Mouse (Mus musculus): ENCODE data around the gene Rps6ka3. TPM values are rescaled to one million over a fixed set of nuclear protein-coding genes. Genes with fewer than 3 reads are reported as not detected.

The Rps6ka3 gene
- polyA plus RNA-seq, 1 experiment: 7.3 TPM

- H3K36me3 ChIP-seq (ENCODE audit: control insufficient read depth, insufficient read depth): peaks cover 17% of the 10 kb centered on the region
- no peaks in the 10 kb centered on the region for H3K79me3 ChIP-seq (ENCODE audit: low read depth)
- no peaks in the 10 kb centered on the region for H3K79me2 ChIP-seq (ENCODE audit: control insufficient read depth, insufficient read depth)
- TF ChIP-seq MYOD1 (IDR thresholded peaks at IDR 0.05; ENCODE audit: control insufficient read depth, insufficient read length, low read depth): no peak
- TF ChIP-seq FOSL1 (IDR thresholded peaks at IDR 0.05; ENCODE audit: insufficient read depth, low read length, poor library complexity, severe bottlenecking): no peak
- no peak for TF ChIP-seq MAX (IDR thresholded peaks at IDR 0.05)
- TF ChIP-seq CEBPB (IDR thresholded peaks at IDR 0.05; ENCODE audit: low read depth): no peak
- no peak for TF ChIP-seq MYOG (IDR thresholded peaks at IDR 0.05; ENCODE audit: control insufficient read depth, extremely low read depth, insufficient read length)
- no peak for TF ChIP-seq CTCF (IDR thresholded peaks at IDR 0.05; ENCODE audit: control insufficient read depth, insufficient read depth, insufficient read length)
- TF ChIP-seq USF1 (IDR thresholded peaks at IDR 0.05; ENCODE audit: low read depth): no peak
- H3K27me3 ChIP-seq (ENCODE audit: control insufficient read depth, insufficient read depth, insufficient read length): no peaks in the 10 kb centered on the region
- H3ac ChIP-seq (ENCODE audit: control insufficient read depth, insufficient read length, low read depth): no peak overlapping the region
- H3K4me3 ChIP-seq (ENCODE audit: insufficient read depth, poor library complexity, severe bottlenecking): no peak overlapping the region
Measured at GRCm38 (mm10) chrX:159390347-159390962, 180.3 kb downstream of the Rps6ka3 start.

GRCm38 (mm10) chrX:159391239-159391638 lies 181.1 kb downstream of the Rps6ka3 start:
- Histone ChIP-seq H3K79me3 (ENCODE audit: low read depth) (no peaks in the 10 kb centered on the region), H3K79me2 (ENCODE audit: control insufficient read depth, insufficient read depth) (no peaks in the 10 kb centered on the region), H3K27me3 (ENCODE audit: control insufficient read depth, insufficient read depth, insufficient read length) (no peaks in the 10 kb centered on the region), H3K4me3 (ENCODE audit: insufficient read depth, poor library complexity, severe bottlenecking) (no peak overlapping the region), H3ac (ENCODE audit: control insufficient read depth, insufficient read length, low read depth) (no peak overlapping the region), H3K36me3 (ENCODE audit: control insufficient read depth, insufficient read depth) (peaks cover 11% of the 10 kb centered on the region)
- TF ChIP-seq FOSL1 (IDR thresholded peaks at IDR 0.05; ENCODE audit: insufficient read depth, low read length, poor library complexity, severe bottlenecking) (no peak), USF1 (IDR thresholded peaks at IDR 0.05; ENCODE audit: low read depth) (no peak), MAX (IDR thresholded peaks at IDR 0.05) (no peak), MYOG (IDR thresholded peaks at IDR 0.05; ENCODE audit: control insufficient read depth, extremely low read depth, insufficient read length) (no peak), CEBPB (IDR thresholded peaks at IDR 0.05; ENCODE audit: low read depth) (no peak), CTCF (IDR thresholded peaks at IDR 0.05; ENCODE audit: control insufficient read depth, insufficient read depth, insufficient read length) (no peak), MYOD1 (IDR thresholded peaks at IDR 0.05; ENCODE audit: control insufficient read depth, insufficient read length, low read depth) (no peak)

- Histone ChIP-seq H3K79me2 (ENCODE audit: control insufficient read depth, insufficient read depth) (no peaks in the 10 kb centered on the region), H3ac (ENCODE audit: control insufficient read depth, insufficient read length, low read depth) (no peak overlapping the region), H3K36me3 (ENCODE audit: control insufficient read depth, insufficient read depth) (no peaks in the 10 kb centered on the region), H3K4me3 (ENCODE audit: insufficient read depth, poor library complexity, severe bottlenecking) (no peak overlapping the region), H3K79me3 (ENCODE audit: low read depth) (no peaks in the 10 kb centered on the region), H3K27me3 (ENCODE audit: control insufficient read depth, insufficient read depth, insufficient read length) (peaks cover 2% of the 10 kb centered on the region)
- TF ChIP-seq CEBPB (IDR thresholded peaks at IDR 0.05; ENCODE audit: low read depth): no peak
- no peak for TF ChIP-seq USF1 (IDR thresholded peaks at IDR 0.05; ENCODE audit: low read depth)
- no peak for TF ChIP-seq MYOG (IDR thresholded peaks at IDR 0.05; ENCODE audit: control insufficient read depth, extremely low read depth, insufficient read length)
- TF ChIP-seq FOSL1 (IDR thresholded peaks at IDR 0.05; ENCODE audit: insufficient read depth, low read length, poor library complexity, severe bottlenecking): no peak
- TF ChIP-seq MAX (IDR thresholded peaks at IDR 0.05): no peak
- no peak for TF ChIP-seq CTCF (IDR thresholded peaks at IDR 0.05; ENCODE audit: control insufficient read depth, insufficient read depth, insufficient read length)
Measured at GRCm38 (mm10) chrX:159409253-159409652, 199.1 kb downstream of the Rps6ka3 start.

GRCm38 (mm10) chrX:159414130-159414828 lies 204.2 kb downstream of the Rps6ka3 start, which contains the start of gene Map7d2:
Map7d2 (plus strand) TSS chrX:159414572.
- Histone ChIP-seq H3K4me3 (ENCODE audit: insufficient read depth, poor library complexity, severe bottlenecking) (no peak within 1 kb of the TSS), H3K36me3 (ENCODE audit: control insufficient read depth, insufficient read depth) (no peaks in the 10 kb centered on the region), H3K79me3 (ENCODE audit: low read depth) (no peaks in the 10 kb centered on the region), H3K79me2 (ENCODE audit: control insufficient read depth, insufficient read depth) (no peaks in the 10 kb centered on the region), H3K27me3 (ENCODE audit: control insufficient read depth, insufficient read depth, insufficient read length) (peaks cover 16% of the 10 kb centered on the region), H3ac (ENCODE audit: control insufficient read depth, insufficient read length, low read depth) (no peak within 1 kb of the TSS)
- TF ChIP-seq MYOD1 (IDR thresholded peaks at IDR 0.05; ENCODE audit: control insufficient read depth, insufficient read length, low read depth) (no peak), MAX (IDR thresholded peaks at IDR 0.05) (no peak), USF1 (IDR thresholded peaks at IDR 0.05; ENCODE audit: low read depth) (no peak), FOSL1 (IDR thresholded peaks at IDR 0.05; ENCODE audit: insufficient read depth, low read length, poor library complexity, severe bottlenecking) (no peak), CTCF (IDR thresholded peaks at IDR 0.05; ENCODE audit: control insufficient read depth, insufficient read depth, insufficient read length) (no peak), MYOG (IDR thresholded peaks at IDR 0.05; ENCODE audit: control insufficient read depth, extremely low read depth, insufficient read length) (no peak), CEBPB (IDR thresholded peaks at IDR 0.05; ENCODE audit: low read depth) (no peak)

- Histone ChIP-seq H3K27me3 (ENCODE audit: control insufficient read depth, insufficient read depth, insufficient read length) (peaks cover 16% of the 10 kb centered on the region), H3K36me3 (ENCODE audit: control insufficient read depth, insufficient read depth) (no peaks in the 10 kb centered on the region), H3K79me2 (ENCODE audit: control insufficient read depth, insufficient read depth) (no peaks in the 10 kb centered on the region), H3K79me3 (ENCODE audit: low read depth) (no peaks in the 10 kb centered on the region), H3ac (ENCODE audit: control insufficient read depth, insufficient read length, low read depth) (no peak overlapping the region), H3K4me3 (ENCODE audit: insufficient read depth, poor library complexity, severe bottlenecking) (no peak overlapping the region)
- no peak for TF ChIP-seq MAX (IDR thresholded peaks at IDR 0.05)
Measured at GRCm38 (mm10) chrX:159414829-159415673, 204.9 kb downstream of the Rps6ka3 start.

Other genes starting within 250 kb of the Rps6ka3 start
- 127 TPM for gene Eif1ax, start 161.9 kb downstream of the Rps6ka3 start, polyA plus RNA-seq (2012; fragmentation: generic; extraction: Trizol)
- gene Map7d2, start 204.3 kb downstream of the Rps6ka3 start, polyA plus RNA-seq (2012; fragmentation: generic; extraction: Trizol): not detected

Data from C2C12 (cell line).